Mouse (Mus musculus) lung, adult 18-20 months (tissue): ENCODE data around the gene Cradd.

ENCODE experiments used
- DNase-seq, 2 experiments: peaks; one replicate each; pipeline ENCODE4 v3.0.0; 2022; ENCODE audit warnings: mixed read lengths in 2 of 2

Cradd gene

GRCm38 (mm10) chr10:95195719-95196118, 128.2 kb downstream of the Cradd start:
- no peak for DNase-seq

DNA sequence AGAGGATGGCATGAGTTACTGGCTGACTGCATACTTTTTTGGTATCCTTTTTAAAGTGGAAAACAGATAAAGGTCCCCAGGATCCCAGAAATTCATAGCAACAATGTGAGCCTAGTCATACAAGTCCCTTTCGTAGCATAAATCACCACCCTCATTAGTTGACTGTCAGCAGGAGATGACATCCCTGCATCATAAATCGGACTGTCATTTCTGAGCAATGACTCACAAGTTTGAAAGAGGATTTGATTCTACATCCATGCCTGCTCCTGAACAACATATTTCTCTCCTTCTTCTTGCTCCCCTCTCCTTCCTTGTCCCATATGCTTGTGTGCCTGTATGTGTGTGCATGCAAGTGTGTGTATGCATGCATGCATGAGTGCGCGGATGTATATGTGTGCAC, 129.2 kb downstream of the Cradd start:
- DNase-seq = no peak

GRCm38 (mm10) chr10:95193875-95194281, 130.1 kb downstream of the Cradd start:
- peak; percentile 29 to 55 for DNase-seq

DNA sequence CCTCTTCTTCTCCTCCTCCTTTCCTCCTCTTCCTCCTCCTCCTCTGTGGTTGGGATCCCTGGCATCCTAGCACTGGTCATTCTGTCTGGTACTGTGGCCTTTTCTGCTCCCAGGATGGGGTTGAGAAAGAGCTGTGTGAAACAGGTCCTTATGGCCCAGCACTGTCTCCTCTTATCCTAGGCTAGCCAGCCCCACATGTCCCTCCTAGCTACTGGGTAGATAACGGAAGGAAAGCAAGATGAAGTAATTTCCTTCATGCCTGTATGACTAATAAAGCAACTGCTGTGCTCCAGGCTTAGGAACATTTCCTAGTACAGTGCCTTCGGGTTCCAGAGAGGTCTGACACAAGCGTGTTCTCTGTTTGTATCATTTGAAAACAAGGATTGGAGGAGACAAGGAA, 132.1 kb downstream of the Cradd start:
- peak; percentile 33 to 61 for DNase-seq

DNA sequence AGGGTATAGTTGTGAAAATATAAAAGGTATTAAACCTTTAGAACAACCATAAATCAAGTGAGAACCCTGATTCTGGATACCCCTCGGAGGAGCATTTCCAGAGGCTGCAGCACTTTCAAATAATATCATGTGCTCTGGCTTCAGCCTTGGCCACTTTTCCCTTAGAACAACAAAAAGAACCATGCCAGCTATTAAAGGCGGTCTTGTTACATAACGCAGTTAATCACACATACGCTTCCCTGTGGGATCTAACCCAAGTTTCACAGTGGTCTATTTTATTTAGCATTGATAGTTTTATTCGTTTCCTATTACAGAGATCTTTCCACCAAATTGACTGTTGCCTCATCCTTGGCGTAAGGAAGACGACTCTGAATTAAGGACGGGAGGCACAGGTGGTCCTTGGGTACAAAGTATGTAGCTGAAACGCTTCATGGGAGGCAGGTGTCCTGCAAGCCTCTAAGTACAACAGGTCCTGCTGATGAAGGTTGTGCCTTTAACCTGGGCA, 132.7 kb downstream of the Cradd start:
- no peak for DNase-seq

DNA sequence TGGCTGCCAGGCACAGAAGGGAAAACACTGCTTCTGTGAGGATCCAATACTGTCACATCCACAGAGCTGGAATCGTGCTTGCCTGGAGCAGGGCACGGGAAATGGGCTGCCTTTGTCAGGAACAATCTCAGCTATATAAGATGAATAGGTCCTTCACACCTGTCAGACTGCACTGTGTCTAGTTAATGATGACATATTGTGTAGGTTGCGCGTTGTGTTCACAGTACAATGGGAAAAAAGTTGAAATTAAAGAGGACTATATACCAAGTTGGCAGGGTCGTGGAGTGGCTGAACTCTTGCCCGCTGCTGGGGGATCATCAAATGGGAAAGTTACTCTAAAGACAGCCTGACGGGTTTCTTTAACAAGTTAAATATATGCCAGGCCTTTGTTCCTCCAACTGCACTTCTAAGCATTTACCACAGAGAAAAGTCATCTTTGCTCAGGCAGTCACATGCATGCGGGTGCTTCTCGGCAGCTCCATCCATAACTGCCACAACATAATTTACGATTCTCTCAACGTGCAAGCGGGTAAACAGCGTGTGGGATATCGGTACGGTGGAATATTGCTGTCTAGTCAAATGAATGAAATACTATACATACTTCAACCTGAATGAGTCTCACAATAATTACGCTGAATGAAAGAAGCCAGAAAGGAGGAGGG, 134.3 kb downstream of the Cradd start:
- no peak for DNase-seq

DNA sequence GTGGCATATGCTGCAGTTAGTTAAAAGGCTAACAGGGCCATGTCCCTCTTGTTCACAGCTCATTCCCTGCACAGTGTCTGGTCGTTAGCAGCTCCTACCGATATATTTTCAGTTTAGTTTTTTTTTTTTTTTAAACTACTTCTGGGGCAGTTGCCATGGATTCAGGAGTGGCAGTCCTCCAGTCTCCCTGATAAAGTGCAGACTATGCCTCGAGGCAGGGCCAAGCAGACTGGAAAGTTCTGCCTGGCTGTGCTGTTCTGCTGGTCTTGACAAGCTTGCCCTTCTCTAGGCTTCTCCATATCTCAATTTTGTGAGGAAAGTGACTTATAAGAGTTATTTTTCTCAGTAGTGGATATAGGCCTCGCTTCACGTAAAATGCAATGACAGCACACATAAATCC, 139.7 kb downstream of the Cradd start:
- DNase-seq = no peak

DNA sequence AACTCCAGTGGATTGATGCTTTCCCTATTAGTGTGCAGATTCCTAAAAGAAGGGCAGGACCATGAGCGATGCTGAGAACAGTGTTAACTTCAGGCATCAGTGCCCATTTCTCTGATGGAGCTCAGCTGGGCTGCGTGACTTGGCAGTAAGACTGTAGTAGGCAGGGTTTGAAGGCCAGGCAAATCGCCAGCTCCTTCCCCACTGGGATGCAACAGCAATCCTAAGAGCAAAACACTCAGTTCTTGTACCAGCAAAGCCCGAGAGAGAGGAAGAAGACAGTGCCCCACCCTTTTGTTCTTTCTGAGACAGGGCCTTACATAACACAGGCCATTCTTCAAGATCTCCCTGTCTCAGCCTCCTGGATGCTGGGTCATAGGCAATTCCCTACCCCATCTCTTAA, 140.9 kb downstream of the Cradd start:
- DNase-seq = peak; percentile 72 to 79

GRCm38 (mm10) chr10:95182405-95182804, 141.5 kb downstream of the Cradd start:
- no peak for DNase-seq

DNA sequence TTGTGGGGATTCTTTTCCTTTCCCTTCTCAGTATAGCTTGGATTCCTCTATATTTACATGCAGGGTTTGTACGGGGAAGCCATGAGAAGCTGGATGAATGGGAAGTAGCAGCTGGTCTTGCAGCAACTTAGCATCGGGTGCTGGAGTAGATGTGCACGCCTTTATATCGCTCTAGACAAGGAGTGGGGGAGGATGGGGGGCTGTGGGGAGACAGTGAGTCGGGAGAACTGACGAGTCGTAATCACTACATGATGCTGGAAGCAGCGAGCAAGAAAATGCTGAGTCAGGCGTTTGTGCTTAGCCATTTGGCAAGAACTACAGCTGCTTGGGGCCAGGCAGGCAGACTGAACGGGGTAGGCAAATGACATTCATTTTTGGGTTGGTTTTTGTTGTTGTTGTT, 142.4 kb downstream of the Cradd start:
- DNase-seq = no peak

GRCm38 (mm10) chr10:95180900-95181299, 143.0 kb downstream of the Cradd start:
- no peak for DNase-seq

GRCm38 (mm10) chr10:95180177-95180576, 143.8 kb downstream of the Cradd start:
- peak in 1 of 2 experiments; percentile 20 for DNase-seq

DNA sequence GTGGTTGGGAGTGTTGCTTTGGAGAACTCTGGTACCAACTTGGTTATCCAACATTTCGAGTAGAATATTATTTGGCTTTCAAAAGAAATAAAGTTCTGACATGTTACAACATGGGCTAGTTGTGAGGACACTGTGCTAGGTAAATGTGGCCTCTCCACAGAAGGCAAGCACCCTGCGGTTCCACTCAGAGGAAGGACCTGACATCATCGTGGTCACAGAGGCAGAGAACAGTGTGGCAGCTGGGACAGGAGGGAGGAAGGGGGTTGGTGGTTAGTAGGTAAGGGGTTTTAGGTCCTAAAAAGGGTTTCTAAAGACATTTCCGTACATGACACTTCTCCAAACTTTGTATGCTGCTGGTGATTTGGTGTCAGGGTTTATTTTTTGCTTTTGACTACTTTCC, 145.1 kb downstream of the Cradd start:
- no peak for DNase-seq

DNA sequence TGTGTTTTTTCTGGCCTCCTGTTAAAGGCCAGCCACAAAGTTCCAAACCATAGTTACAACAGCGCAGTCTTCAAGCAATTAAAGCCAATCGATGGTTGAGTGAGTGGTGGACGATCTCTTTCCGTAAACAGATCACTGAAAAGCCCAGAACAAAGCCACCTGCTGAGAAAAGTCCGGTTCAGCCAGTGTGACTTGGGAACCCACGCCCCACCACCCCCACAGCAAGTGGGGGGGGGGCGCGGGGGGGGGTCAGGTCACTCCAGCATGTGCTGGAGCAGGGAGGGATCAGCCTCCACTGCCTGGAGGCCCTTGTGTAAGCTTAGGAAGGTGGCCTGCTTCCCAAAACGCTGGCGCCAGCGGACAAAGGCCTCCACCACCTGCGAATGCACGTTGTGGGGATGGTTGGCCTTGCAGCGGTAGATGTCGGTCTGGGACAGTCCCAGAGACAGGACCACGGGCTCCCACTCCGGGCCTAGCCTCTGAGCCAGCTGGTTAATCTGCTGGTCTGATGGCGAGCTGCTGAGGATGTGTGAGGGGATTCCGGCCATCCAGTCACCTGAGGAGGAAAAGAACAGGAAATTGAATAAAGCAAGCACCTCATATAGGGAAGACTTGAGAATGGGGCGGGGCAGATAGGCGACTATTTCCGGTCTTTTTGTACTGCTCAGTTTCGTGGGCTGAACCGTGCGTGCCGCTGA, 148.4 kb downstream of the Cradd start:
- no peak for DNase-seq

DNA sequence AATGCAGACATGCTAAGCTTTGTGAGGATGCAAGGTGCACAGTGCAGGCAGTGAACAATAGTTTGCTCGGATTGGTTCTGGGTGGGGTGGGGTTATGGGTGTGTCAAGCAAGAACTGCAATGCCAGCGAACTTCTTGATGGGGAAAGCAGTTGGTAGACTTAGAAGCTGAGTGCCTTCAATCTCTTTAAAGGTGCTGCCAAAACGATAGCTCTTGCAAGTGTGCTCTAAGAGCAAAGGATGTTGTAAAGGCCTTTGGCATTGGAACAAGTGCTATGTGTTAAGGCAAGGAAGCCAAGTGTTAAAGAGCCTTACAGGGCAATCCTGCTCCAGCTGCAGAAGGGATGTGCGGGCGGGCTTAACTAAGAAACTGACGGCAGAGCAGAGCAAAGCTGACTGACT, 149.7 kb downstream of the Cradd start:
- no peak for DNase-seq

- no peak for DNase-seq
These were observed 153.1 kb downstream of the Cradd start for GRCm38 (mm10) chr10:95170721-95171354.

DNA sequence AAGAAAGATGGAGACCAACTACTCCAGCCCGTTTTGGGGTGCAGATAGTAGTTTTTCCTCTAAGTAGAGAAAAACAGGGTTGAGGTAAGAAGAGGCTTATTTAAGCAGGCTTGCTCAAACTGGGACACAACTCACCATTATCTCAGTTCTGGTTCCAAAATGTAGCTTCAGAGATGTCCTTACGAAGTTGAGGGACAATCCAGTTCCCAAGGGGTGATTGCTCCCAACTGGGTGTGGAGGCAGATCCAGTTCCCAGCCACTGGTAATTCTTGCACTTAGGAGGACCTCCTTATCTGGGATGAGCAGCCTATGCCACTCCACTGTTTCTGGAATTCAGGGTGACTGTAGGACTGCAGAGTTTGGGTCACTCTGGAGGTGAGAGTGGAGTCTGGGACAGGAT, 159.0 kb downstream of the Cradd start:
- no peak for DNase-seq

DNA sequence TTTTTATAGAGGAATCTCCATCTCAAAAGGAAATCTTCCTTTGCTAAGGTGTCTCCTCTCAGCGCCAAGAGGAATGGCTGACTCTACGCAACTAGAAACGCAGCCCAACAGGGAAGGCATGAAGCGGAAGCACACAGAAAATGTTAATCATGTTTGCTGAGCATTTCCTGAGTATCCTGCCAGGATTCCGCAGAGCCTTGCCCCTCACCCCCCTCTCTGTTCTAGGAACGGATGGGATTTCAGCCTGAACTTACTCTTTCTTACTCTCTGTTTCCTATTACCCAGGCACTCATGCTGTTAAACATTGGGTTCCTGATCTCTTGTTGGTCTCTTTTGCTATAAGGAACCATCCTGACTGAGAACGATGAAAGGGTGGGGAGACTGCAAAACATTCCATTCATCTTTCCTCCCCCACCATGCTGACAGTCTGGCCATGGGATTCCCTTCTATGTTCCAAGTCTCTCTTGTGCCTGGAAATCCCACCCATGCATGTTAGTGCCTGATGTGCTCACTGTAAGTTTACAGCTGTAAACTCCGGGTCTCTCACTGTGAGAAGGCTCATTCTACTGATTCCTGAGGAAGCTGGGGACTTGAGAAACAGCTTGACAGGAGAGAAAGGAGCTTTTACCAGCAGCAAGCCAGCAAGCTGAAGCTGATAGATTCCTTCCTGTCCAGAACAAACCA, 161.1 kb downstream of the Cradd start:
- no peak for DNase-seq

- no peak for DNase-seq
These were observed 164.2 kb downstream of the Cradd start for GRCm38 (mm10) chr10:95159675-95160256.

DNA sequence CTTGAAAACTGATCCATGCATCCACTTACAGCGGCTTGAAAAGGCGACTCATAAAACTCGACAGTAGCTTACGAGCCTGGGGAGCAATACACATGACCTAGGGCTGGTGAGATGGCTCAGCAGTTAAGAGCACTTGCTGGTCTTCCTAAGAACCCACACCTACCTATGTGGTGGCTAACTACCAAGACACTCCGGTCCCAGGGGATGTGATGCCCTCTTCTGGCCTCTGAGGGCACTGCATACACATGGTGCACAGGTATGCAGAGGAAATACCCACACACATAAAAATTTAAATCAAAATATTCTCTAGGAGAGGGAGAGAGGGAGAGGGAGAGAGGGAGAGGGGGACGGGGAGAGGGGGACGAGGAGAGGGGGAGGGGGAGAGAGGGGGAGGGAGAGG, 167.5 kb downstream of the Cradd start:
- DNase-seq = no peak

DNA sequence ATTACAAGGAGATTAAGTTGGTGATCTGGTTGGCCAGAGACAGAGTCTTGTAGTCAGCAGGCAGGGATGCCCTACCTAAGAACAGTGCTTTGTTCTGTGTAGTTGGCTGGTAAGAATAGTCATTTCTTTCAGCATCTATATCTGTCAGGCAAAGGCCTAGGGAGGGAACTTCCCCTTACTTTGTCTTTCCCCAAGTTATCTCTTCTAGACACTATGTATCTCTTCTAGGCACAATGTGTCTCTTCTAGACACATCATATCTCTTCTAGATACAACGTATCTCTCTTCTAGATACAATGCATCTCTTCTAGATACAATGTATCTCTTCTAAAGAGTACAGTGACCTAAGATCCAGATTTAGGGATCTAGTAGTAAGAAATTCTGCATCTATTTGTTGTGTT, 169.3 kb downstream of the Cradd start:
- DNase-seq = no peak

DNA sequence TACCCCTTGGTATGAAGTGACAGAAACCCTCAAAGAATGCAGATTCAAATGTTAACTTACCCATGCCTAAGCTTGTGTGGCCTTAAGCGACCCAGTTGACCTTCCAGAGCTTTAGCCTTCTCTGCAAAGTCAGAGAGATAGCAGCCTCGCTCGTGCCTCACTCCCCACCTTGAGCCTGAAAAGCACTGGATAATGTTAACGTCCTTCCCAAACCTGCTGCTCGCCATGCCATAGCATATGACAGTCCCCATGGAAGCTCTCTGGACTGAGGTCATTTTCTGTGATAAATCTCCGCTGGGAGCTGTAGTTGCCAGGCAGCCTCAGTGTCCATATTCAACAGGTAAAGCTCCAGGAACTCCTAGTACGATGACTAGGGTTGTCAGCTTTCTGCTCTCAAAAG, 170.7 kb downstream of the Cradd start:
- DNase-seq = no peak

GRCm38 (mm10) chr10:95152503-95152989, 171.4 kb downstream of the Cradd start:
- DNase-seq = peak in 1 of 2 experiments; percentile 43
